Mouse (Mus musculus): ENCODE measurements around the gene Myo15b.

The Myo15b gene

GRCm38 (mm10) chr11:115863895-115864294 is 5.7 kb downstream of the Myo15b start:
- peak; percentile 23 for DNase-seq (ENCODE audit: low read depth, low spot score)

GRCm38 (mm10) chr11:115869393-115869792 is 11.2 kb downstream of the Myo15b start:
- DNase-seq (ENCODE audit: low read depth, low spot score) = no peak

GRCm38 (mm10) chr11:115872437-115872836 is 14.2 kb downstream of the Myo15b start:
- no peak for DNase-seq (ENCODE audit: low read depth, low spot score)

GRCm38 (mm10) chr11:115875935-115876334 is 17.7 kb downstream of the Myo15b start:
- DNase-seq (ENCODE audit: low read depth, low spot score) = no peak

GRCm38 (mm10) chr11:115876438-115876837 is 18.2 kb downstream of the Myo15b start:
- no peak for DNase-seq (ENCODE audit: low read depth, low spot score)

- DNase-seq (ENCODE audit: low read depth, low spot score) = no peak
Observed at GRCm38 (mm10) chr11:115877174-115877755, 19.1 kb downstream of the Myo15b start.

GRCm38 (mm10) chr11:115878071-115878470 is 19.9 kb downstream of the Myo15b start:
- no peak for DNase-seq (ENCODE audit: low read depth, low spot score)

- DNase-seq (ENCODE audit: low read depth, low spot score) = peak; percentile 55
Observed at GRCm38 (mm10) chr11:115881002-115881401, 22.8 kb downstream of the Myo15b start.

GRCm38 (mm10) chr11:115883251-115883650 is 25.0 kb downstream of the Myo15b start:
- no peak for DNase-seq (ENCODE audit: low read depth, low spot score)

- DNase-seq (ENCODE audit: low read depth, low spot score) = no peak
Observed at GRCm38 (mm10) chr11:115884361-115884760, 26.2 kb downstream of the Myo15b start.

GRCm38 (mm10) chr11:115885281-115885680 is 27.1 kb downstream of the Myo15b start:
- DNase-seq (ENCODE audit: low read depth, low spot score) = no peak

- no peak for DNase-seq (ENCODE audit: low read depth, low spot score)
Observed at GRCm38 (mm10) chr11:115886446-115886845, 28.2 kb downstream of the Myo15b start.

GRCm38 (mm10) chr11:115888020-115888419 is 29.8 kb downstream of the Myo15b start:
- DNase-seq (ENCODE audit: low read depth, low spot score) = no peak

- no peak for DNase-seq (ENCODE audit: low read depth, low spot score)
Observed at GRCm38 (mm10) chr11:115889159-115889558, 31.0 kb downstream of the Myo15b start.

GRCm38 (mm10) chr11:115892213-115892612 is 34.0 kb downstream of the Myo15b start:
- no peak for DNase-seq (ENCODE audit: low read depth, low spot score)

GRCm38 (mm10) chr11:115893071-115893470 is 34.9 kb downstream of the Myo15b start:
- DNase-seq (ENCODE audit: low read depth, low spot score) = no peak

GRCm38 (mm10) chr11:115894755-115895520 is 36.7 kb downstream of the Myo15b start:
- peak; percentile 26 for DNase-seq (ENCODE audit: low read depth, low spot score)

GRCm38 (mm10) chr11:115898446-115898845 is 40.2 kb downstream of the Myo15b start:
- no peak for DNase-seq (ENCODE audit: low read depth, low spot score)

GRCm38 (mm10) chr11:115898886-115899285 is 40.7 kb downstream of the Myo15b start:
- peak; percentile 55 for DNase-seq (ENCODE audit: low read depth, low spot score)

GRCm38 (mm10) chr11:115899486-115900266 is 41.5 kb downstream of the Myo15b start, which contains the start of gene Smim5:
TSS of gene Smim5 (plus strand) at chr11:115899966.
- DNase-seq (ENCODE audit: low read depth, low spot score) = no peak

GRCm38 (mm10) chr11:115900561-115901337 is 42.5 kb downstream of the Myo15b start:
- DNase-seq (ENCODE audit: low read depth, low spot score) = no peak
